Mouse (Mus musculus): Measurements from ENCODE around the gene Usp50.

DNA sequence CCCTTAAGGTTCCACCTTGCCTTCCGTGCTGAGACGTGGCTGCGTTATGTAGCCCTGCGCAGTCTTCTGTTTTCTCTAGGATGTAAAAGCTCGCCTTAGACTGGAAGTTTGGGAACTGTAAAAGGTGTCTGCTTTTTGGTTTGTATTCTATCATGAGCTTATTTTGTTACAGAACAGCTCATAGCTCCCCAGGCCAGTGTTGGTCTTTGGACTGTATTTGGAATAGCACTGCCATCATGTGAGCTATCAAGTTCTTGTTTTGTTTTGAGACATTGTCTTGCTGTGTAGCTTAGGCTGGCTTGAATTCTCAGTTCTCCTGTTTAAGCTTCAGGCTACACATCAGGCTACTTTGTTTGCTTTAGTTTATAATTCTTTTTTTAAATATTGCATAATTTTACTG, 70.7 kb downstream of the Usp50 start:
- TF ChIP-seq GATA1 (IDR thresholded peaks at IDR 0.05; ENCODE audit: borderline replicate concordance, low read length) (no peak), FLI1 (IDR thresholded peaks at IDR 0.05; ENCODE audit: low read length) (no peak)
